Mouse (Mus musculus) neural tube, embryonic 12.5 days (tissue): Measurements from ENCODE around the gene Btbd2. TPM values are rescaled to one million over a fixed set of nuclear protein-coding genes. Genes with fewer than 3 reads are reported as not detected.

Experiments used
- ATAC-seq: fragments of 200-750 bp; cut with Nextera tagmentation; 2 replicates; pipeline ENCODE4 v1.8.0; 2017; ENCODE audit warnings: low read depth, mild to moderate bottlenecking, moderate TSS enrichment, moderate library complexity; ENCODE audit not compliant: low FRiP score
- H3K27ac ChIP-seq: fragments of 300-500 bp; sonication (generic); 2 replicates; pipeline ENCODE4 v1.5.1; 2016
- H3K27me3 ChIP-seq: fragments of 300-500 bp; sonication (generic); replicated peaks from 2 replicates; pipeline ENCODE4 v1.6.1; 2016; ENCODE audit warnings: mild to moderate bottlenecking
- H3K36me3 ChIP-seq: fragments of 300-500 bp; sonication (generic); 2 replicates; pipeline ENCODE4 v1.6.1; 2016; ENCODE audit warnings: mild to moderate bottlenecking
- H3K4me1 ChIP-seq: fragments of 300-500 bp; sonication (generic); 2 replicates; pipeline ENCODE4 v1.6.1; 2016
- H3K4me2 ChIP-seq: fragments of 300-500 bp; sonication (generic); replicated peaks from 2 replicates; pipeline ENCODE4 v1.6.1; 2016; ENCODE audit warnings: mild to moderate bottlenecking
- H3K4me3 ChIP-seq: fragments of 300-500 bp; sonication (generic); 2 replicates; pipeline ENCODE4 v1.5.1; 2016
- H3K9ac ChIP-seq: fragments of 300-500 bp; sonication (generic); 2 replicates; pipeline ENCODE4 v1.6.1; 2016; ENCODE audit warnings: mild to moderate bottlenecking
- H3K9me3 ChIP-seq: fragments of 300-500 bp; sonication (generic); 2 replicates; pipeline ENCODE4 v1.6.1; 2016; ENCODE audit warnings: mild to moderate bottlenecking
- WGBS: fragments of 180-500 bp; shearing (Covaris S2); methylation state at CpG from one replicate; pipeline ENCODE4 v1.1.7; 2016; 5-methylcytosine and 5-hydroxymethylcytosine counted together
- polyA plus RNA-seq: library from polyadenylated mRNA; unstranded; fragments of >200 nt; fragmentation: Nextera tagmentation; extraction: Ambion mirVana; gene quantifications from 2 replicates; pipeline ENCODE4 v1.2.1, GENCODE M21; 2016

Btbd2 gene
- polyA plus RNA-seq, 1 experiment from 2014 or later: 100 TPM

DNA sequence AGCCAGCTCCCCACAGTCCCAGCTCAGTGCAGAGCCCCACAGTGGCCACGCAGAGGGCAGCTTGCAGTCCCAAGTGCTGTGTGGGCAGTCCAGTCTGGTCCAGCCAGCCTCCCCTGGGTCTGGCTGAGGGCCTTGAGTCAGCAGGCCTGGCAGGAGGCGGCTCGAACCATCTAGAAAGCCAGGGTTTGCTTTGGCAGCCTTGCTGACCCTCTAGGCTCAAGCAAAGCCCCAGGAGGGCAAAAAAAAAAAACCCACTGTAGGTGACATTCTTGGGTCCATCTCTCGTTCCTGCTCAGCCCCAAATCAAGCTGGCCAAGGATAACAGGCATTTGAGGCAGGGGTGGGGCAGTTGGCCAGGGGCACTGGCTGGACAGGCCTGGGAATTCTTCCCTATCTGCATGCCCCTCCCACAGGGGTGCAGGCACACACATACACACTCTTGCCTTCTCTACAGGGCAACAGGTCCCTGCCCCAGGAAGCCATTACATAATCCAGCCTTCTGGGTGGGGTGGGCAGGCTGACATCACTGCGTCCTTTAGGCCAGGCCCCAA lies 17.4 kb upstream of the Btbd2 start:
- no peak overlapping the region for H3K27ac ChIP-seq
- WGBS: 70% methylated on average over 5 of the region's 5 CpGs
- H3K9me3 ChIP-seq: no peaks in the 10 kb centered on the region
- H3K9ac ChIP-seq: peak overlapping the region; percentile 97
- H3K4me1 ChIP-seq: peaks cover 61% of the 10 kb centered on the region
- peak overlapping the region; percentile 68 for H3K4me3 ChIP-seq
- no peaks in the 10 kb centered on the region for H3K27me3 ChIP-seq
- H3K4me2 ChIP-seq: peak overlapping the region; percentile 89
- peaks cover 41% of the 10 kb centered on the region for H3K36me3 ChIP-seq
- no peak for ATAC-seq

GRCm38 (mm10) chr10:80673690-80674089 lies 16.8 kb upstream of the Btbd2 start:
- no peak overlapping the region for H3K4me3 ChIP-seq
- no peak overlapping the region for H3K27ac ChIP-seq
- peak overlapping the region; percentile 97 for H3K9ac ChIP-seq
- 99% methylated on average over 3 of the region's 3 CpGs for WGBS
- no peaks in the 10 kb centered on the region for H3K27me3 ChIP-seq
- ATAC-seq: no peak
- H3K4me1 ChIP-seq: peaks cover 57% of the 10 kb centered on the region
- H3K9me3 ChIP-seq: no peaks in the 10 kb centered on the region
- peak overlapping the region; percentile 89 for H3K4me2 ChIP-seq
- peaks cover 47% of the 10 kb centered on the region for H3K36me3 ChIP-seq

DNA sequence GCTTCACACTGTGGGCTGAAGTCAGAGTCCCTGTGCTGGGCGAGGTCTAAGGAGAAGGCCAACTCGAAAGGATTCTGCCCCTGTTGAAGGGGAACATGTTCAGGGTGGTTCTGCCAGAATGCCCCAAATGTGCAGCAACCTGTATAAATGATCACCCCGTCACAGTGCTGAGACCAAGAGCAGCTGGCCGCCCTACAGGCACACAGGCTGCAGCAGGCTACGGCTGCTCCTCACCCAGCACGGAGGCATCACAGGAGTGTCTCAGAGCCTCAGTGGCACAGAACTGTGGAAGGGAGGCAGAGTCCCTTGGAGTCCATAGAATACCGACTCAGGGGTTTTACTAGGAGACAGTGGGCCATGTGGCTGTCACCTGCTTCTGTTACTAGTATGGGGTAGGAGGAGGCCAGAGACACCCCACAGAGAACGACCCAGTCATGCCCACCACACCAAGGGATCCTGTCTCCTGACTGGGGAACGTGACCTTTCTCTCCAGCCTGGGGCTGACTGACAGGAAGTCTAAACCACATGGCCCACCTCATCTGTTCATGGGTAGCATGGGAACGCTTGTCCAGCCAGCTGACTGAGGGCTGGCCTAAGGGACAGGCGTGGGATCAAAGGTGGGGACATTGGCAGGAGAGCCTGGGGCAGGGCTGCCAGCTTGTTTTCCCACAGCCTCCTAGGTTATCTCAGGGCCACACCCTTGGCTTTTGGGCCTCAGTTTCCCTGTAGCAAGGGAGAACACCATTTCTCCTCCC lies 15.2 kb upstream of the Btbd2 start:
- Histone ChIP-seq H3K4me3 (no peak overlapping the region), H3K36me3 (peaks cover 63% of the 10 kb centered on the region), H3K9ac (no peak overlapping the region), H3K27me3 (no peaks in the 10 kb centered on the region), H3K27ac (no peak overlapping the region), H3K4me2 (no peak overlapping the region), H3K9me3 (no peaks in the 10 kb centered on the region), H3K4me1 (peaks cover 41% of the 10 kb centered on the region)
- 79% methylated on average over 11 of the region's 11 CpGs for WGBS
- ATAC-seq: no peak

DNA sequence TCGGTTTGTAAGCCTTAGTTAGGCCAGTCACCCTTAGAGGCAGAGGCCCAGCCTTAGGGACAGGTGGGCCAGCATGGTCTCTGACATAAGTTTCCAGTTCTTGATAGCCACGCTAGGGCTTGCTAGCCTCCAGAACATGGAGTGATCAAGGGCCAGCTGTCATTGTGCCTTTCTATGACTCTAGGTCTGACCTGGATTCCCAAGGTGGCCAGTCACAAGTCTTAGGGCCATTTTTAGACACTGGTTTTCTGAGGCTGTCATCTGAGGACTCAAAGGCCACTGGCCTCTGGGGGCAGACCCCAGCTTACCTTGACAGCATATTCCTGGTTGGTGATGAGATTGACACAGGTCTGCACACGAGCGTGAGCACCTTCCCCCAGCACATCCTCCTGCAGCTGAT lies 14.4 kb upstream of the Btbd2 start:
- Histone ChIP-seq H3K4me1 (peaks cover 36% of the 10 kb centered on the region), H3K4me2 (no peak overlapping the region), H3K4me3 (no peak overlapping the region), H3K9me3 (no peaks in the 10 kb centered on the region), H3K27ac (no peak overlapping the region), H3K9ac (0 out of 2 replicates have a peak overlapping the region, but pooled peaks have one; percentile 10), H3K27me3 (no peaks in the 10 kb centered on the region), H3K36me3 (peaks cover 71% of the 10 kb centered on the region)
- no peak for ATAC-seq
- 97% methylated on average over 4 of the region's 4 CpGs for WGBS

DNA sequence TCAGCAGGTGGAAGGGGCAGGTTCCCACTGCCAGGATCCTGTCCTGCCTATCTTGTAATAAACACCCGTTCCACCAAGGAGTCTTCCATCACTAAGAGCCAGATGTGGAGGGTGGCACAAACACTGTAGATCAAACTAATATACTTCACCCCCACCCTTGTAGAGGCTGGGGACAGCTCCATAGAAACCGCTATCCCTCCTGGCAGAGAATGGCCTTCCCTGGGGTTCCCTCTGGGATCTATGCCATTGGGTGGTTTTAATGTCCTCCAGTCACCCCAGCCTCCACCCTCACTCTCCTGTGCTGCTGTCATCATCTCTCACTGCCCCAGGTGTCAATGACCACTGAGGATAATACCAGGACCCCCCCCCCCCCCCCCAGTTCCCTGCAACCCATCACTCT lies 13.7 kb upstream of the Btbd2 start:
- Histone ChIP-seq H3K27me3 (no peaks in the 10 kb centered on the region), H3K4me3 (no peak overlapping the region), H3K27ac (no peak overlapping the region), H3K36me3 (peaks cover 78% of the 10 kb centered on the region), H3K9ac (no peak overlapping the region), H3K4me1 (peaks cover 38% of the 10 kb centered on the region), H3K9me3 (no peaks in the 10 kb centered on the region), H3K4me2 (no peak overlapping the region)
- ATAC-seq: no peak
- WGBS: 86% methylated on average over 2 of the region's 2 CpGs

DNA sequence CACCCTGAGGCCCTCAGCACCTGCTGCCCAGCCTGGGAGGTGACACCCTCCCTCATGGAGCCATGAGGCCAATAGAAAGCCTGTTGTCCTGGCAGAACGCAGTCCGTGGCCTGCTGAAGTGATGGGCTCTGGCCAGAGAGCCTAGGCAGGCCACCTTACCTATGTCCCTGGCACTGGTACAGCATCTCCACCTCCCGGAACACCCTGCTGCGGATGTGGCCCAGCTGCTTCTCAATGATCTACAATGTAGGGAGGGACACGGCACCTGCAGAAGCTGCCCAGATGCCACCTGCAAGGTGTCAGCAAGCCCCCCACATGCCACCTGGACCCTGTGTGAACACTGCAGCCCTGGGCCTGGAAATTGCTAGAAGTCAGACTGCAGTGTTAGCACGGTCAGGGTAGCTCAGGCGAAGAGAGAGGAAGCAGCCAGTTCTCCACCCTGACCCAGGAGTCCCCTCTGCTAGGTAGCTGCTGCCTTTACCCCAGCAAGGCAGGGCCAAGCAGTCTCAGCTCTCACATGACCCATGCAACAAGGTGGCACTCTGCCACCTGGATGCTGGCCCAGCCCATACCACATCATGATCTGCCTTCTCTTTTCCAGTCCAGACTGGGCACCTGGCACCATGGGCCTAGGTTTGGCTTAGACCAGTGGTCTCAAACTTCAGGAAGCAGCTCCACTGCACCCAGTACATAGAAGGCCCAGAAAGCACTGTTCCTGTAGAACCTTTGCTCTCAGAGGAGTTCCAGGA lies 13.0 kb upstream of the Btbd2 start:
- Histone ChIP-seq H3K27ac (no peak overlapping the region), H3K36me3 (peaks cover 82% of the 10 kb centered on the region), H3K4me3 (no peak overlapping the region), H3K9ac (no peak overlapping the region), H3K4me1 (peaks cover 40% of the 10 kb centered on the region), H3K4me2 (no peak overlapping the region), H3K27me3 (no peaks in the 10 kb centered on the region), H3K9me3 (no peaks in the 10 kb centered on the region)
- no peak for ATAC-seq
- WGBS: 94% methylated on average over 7 of the region's 7 CpGs

DNA sequence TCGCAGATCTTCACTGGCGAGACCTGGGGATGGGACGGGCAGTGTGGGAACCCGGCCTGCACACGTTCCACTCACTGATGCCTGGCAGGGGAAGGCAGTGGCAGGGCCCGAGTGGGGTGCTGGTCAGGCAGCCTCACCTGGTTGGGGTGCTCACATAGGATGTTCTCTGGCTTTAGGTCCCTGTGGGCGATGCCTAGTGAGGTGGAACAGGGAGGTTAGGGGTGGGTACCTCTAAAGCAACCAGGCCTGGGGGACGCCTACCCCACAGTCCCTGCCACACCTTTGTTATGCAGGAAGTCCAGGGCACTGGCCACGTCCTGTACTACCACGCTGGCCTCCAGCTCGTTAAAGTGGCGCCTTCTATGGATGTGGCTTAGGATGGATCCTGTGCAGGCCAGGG lies 12.1 kb upstream of the Btbd2 start:
- peaks cover 36% of the 10 kb centered on the region for H3K4me1 ChIP-seq
- H3K9me3 ChIP-seq: no peaks in the 10 kb centered on the region
- no peak for ATAC-seq
- no peak overlapping the region for H3K9ac ChIP-seq
- no peaks in the 10 kb centered on the region for H3K27me3 ChIP-seq
- no peak overlapping the region for H3K4me2 ChIP-seq
- H3K4me3 ChIP-seq: no peak overlapping the region
- H3K36me3 ChIP-seq: peaks cover 79% of the 10 kb centered on the region
- WGBS: 89% methylated on average over 12 of the region's 12 CpGs
- no peak overlapping the region for H3K27ac ChIP-seq

DNA sequence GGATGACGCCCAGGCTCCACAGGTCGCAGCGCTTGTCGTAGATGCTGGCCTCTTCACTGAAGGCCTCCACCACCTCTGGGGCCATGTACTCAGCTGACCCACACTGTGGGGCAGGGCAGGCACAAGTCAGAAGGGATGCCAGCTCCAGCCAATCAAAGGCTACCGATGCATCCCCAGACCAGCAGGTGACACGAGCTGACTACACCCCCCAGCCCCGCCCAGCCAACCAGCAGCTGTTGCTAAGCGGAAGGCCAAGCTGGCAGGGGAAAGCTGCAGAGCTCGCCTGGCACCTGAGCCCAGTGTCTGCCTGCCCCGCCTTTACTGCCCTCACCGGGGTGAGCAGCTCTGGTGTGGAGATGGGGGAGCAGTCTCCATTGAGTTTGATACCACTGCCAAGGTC lies 11.7 kb upstream of the Btbd2 start:
- peaks cover 33% of the 10 kb centered on the region for H3K4me1 ChIP-seq

GRCm38 (mm10) chr10:80666837-80667412 lies 10.1 kb upstream of the Btbd2 start:
- no peak overlapping the region for H3K4me3 ChIP-seq
- ATAC-seq: no peak
- H3K27ac ChIP-seq: no peak overlapping the region
- H3K4me1 ChIP-seq: peaks cover 23% of the 10 kb centered on the region
- H3K4me2 ChIP-seq: no peak overlapping the region
- no peaks in the 10 kb centered on the region for H3K27me3 ChIP-seq
- peaks cover 66% of the 10 kb centered on the region for H3K36me3 ChIP-seq
- H3K9ac ChIP-seq: no peak overlapping the region
- no peaks in the 10 kb centered on the region for H3K9me3 ChIP-seq
- 85% methylated on average over 19 of the region's 19 CpGs for WGBS

More for the DNA sequence above, 11.7 kb upstream of the Btbd2 start:
- no peak overlapping the region for H3K4me2 ChIP-seq
- peaks cover 75% of the 10 kb centered on the region for H3K36me3 ChIP-seq
- no peak overlapping the region for H3K27ac ChIP-seq
- ATAC-seq: no peak
- H3K9me3 ChIP-seq: no peaks in the 10 kb centered on the region
- no peaks in the 10 kb centered on the region for H3K27me3 ChIP-seq
- WGBS: 85% methylated on average over 11 of the region's 11 CpGs
- H3K4me3 ChIP-seq: no peak overlapping the region
- H3K9ac ChIP-seq: no peak overlapping the region

- Histone ChIP-seq H3K9ac (no peak overlapping the region), H3K9me3 (no peaks in the 10 kb centered on the region)
Measured at GRCm38 (mm10) chr10:80665981-80666733, 9.3 kb upstream of the Btbd2 start.

GRCm38 (mm10) chr10:80665459-80665858 lies 8.6 kb upstream of the Btbd2 start:
- Histone ChIP-seq H3K27me3 (no peaks in the 10 kb centered on the region), H3K4me1 (peaks cover 21% of the 10 kb centered on the region), H3K9ac (no peak overlapping the region), H3K4me3 (no peak overlapping the region), H3K9me3 (no peaks in the 10 kb centered on the region), H3K4me2 (peak overlapping the region; percentile 16; the same call in 1 of the 2 replicates), H3K36me3 (peaks cover 52% of the 10 kb centered on the region), H3K27ac (0 out of 2 replicates have a peak overlapping the region, but pooled peaks have one; percentile 10)
- 66% methylated on average over 4 of the region's 4 CpGs for WGBS
- no peak for ATAC-seq

More at GRCm38 (mm10) chr10:80665981-80666733, 9.3 kb upstream of the Btbd2 start:
- Histone ChIP-seq H3K36me3 (peaks cover 58% of the 10 kb centered on the region), H3K27ac (no peak overlapping the region), H3K27me3 (no peaks in the 10 kb centered on the region), H3K4me3 (no peak overlapping the region), H3K4me1 (peaks cover 21% of the 10 kb centered on the region), H3K4me2 (no peak overlapping the region)
- 79% methylated on average over 10 of the region's 10 CpGs for WGBS
- no peak for ATAC-seq
